Mouse (Mus musculus) liver, adult 2 months (tissue): Measurements from ENCODE around the gene Eef1g. TPM values are rescaled to one million over a fixed set of nuclear protein-coding genes. Genes with fewer than 3 reads are reported as not detected.

Experiments used
- DNase-seq: peaks from one replicate; pipeline ENCODE4 v3.0.0-alpha.2; 2011; ENCODE audit warnings: low read depth, low spot score; ENCODE audit errors: extremely low read depth
- H3K27ac ChIP-seq: fragments of 200-500 bp; replicated peaks from 2 replicates; pipeline ENCODE4 v1.5.1; 2012; ENCODE audit warnings: low read depth, mild to moderate bottlenecking, control low read depth, inconsistent platforms, low read length; ENCODE audit not compliant: insufficient read depth
- H3K27me3 ChIP-seq: fragments of 200-500 bp; 2 replicates; pipeline ENCODE4 v1.6.1; 2012; ENCODE audit warnings: mild to moderate bottlenecking, moderate library complexity, low read length, inconsistent platforms; ENCODE audit not compliant: control insufficient read depth, insufficient read depth
- H3K36me3 ChIP-seq: fragments of 200-500 bp; 2 replicates; pipeline ENCODE4 v1.6.1; 2012; ENCODE audit warnings: low read length, inconsistent platforms; ENCODE audit not compliant: control insufficient read depth, insufficient read depth
- H3K4me1 ChIP-seq: fragments of 200-500 bp; 2 replicates; pipeline ENCODE4 v1.6.1; 2011; ENCODE audit warnings: low read length; ENCODE audit not compliant: control insufficient read depth, insufficient read depth
- H3K4me3 ChIP-seq: fragments of 200-500 bp; 2 replicates; pipeline ENCODE4 v1.5.1; 2011; ENCODE audit warnings: low read depth, mild to moderate bottlenecking, control low read depth, low read length, moderate library complexity; ENCODE audit not compliant: insufficient read depth
- H3K79me2 ChIP-seq: fragments of 200-500 bp; 2 replicates; pipeline ENCODE4 v1.6.1; 2012; ENCODE audit warnings: inconsistent platforms, mild to moderate bottlenecking, low read length, moderate library complexity; ENCODE audit not compliant: control insufficient read depth, insufficient read depth
- H3K9ac ChIP-seq: fragments of 200-500 bp; 2 replicates; pipeline ENCODE4 v1.6.1; 2012; ENCODE audit warnings: low read depth, mild to moderate bottlenecking, control low read depth, inconsistent platforms, low read length
- CTCF ChIP-seq: fragments of 200-500 bp; IDR thresholded peaks from 2 replicates; pipeline ENCODE4 v1.5.1; 2011; ENCODE audit warnings: low read depth, low read length, control low read depth
- POLR2A ChIP-seq: fragments of 200-500 bp; IDR thresholded peaks from 2 replicates; pipeline ENCODE4 v1.6.1; 2011; ENCODE audit warnings: low read length, control low read depth; ENCODE audit not compliant: insufficient read depth; ENCODE audit errors: extremely low read depth
- WGBS: fragments of 180-500 bp; shearing (Covaris S2); methylation state at CpG from one replicate; pipeline ENCODE4 v1.1.7; 2018; 5-methylcytosine and 5-hydroxymethylcytosine counted together
- polyA plus RNA-seq: library from polyadenylated mRNA; depleted of rRNA; stranded (reverse); fragments of >200 nt; gene quantifications from 2 replicates; pipeline ENCODE4 v1.2.3, GENCODE M21; 2012
- total RNA-seq: library from RNA; depleted of rRNA; stranded (reverse); fragments of >200 nt; gene quantifications from 2 replicates; pipeline ENCODE4 v1.2.3, GENCODE M21; 2014

Eef1g gene
- total and polyA plus RNA-seq, 2 experiments, result 101 to 107 TPM

- Histone ChIP-seq H3K9ac (peak within 1 kb of the TSS; percentile 88), H3K79me2 (no peaks in the 10 kb centered on the region; the same call in 1 of the 2 replicates), H3K4me1 (peaks cover 3% of the 10 kb centered on the region; the same call in 1 of the 2 replicates), H3K27me3 (no peaks in the 10 kb centered on the region), H3K36me3 (no peaks in the 10 kb centered on the region), H3K4me3 (peak within 1 kb of the TSS; percentile 84), H3K27ac (peak within 1 kb of the TSS; percentile 40)
- TF ChIP-seq POLR2A, result peak; percentile 47
- no peak for TF ChIP-seq CTCF
- DNase-seq, result peak; percentile 37
- WGBS, result 2% methylated on average over 41 of the region's 42 CpGs
These were observed 22.3 kb downstream of the Eef1g start, which contains the start of gene Ahnak for GRCm38 (mm10) chr19:8989066-8989566. Gene Ahnak (plus strand): TSS chr19:8989284.

- 5% methylated on average over 53 of the region's 53 CpGs for WGBS
- Histone ChIP-seq H3K36me3 (no peaks in the 10 kb centered on the region), H3K4me3 (peak overlapping the region; percentile 84), H3K27me3 (no peaks in the 10 kb centered on the region), H3K9ac (peak overlapping the region; percentile 88), H3K27ac (peak overlapping the region; percentile 40), H3K4me1 (peaks cover 3% of the 10 kb centered on the region; the same call in 1 of the 2 replicates), H3K79me2 (no peaks in the 10 kb centered on the region; the same call in 1 of the 2 replicates)
- TF ChIP-seq POLR2A, result no peak
- no peak for TF ChIP-seq CTCF
- no peak for DNase-seq
These were observed 23.0 kb downstream of the Eef1g start for GRCm38 (mm10) chr19:8989567-8990431.

GRCm38 (mm10) chr19:8990432-8991102, 23.7 kb downstream of the Eef1g start:
- Histone ChIP-seq H3K9ac (peak overlapping the region; percentile 52), H3K79me2 (no peaks in the 10 kb centered on the region; the same call in 1 of the 2 replicates), H3K4me1 (peaks cover 3% of the 10 kb centered on the region; the same call in 1 of the 2 replicates), H3K36me3 (no peaks in the 10 kb centered on the region), H3K27me3 (no peaks in the 10 kb centered on the region), H3K27ac (peak overlapping the region; percentile 40), H3K4me3 (peak overlapping the region; percentile 84)
- TF ChIP-seq CTCF, result no peak
- TF ChIP-seq POLR2A, result no peak
- WGBS, result 58% methylated on average over 15 of the region's 15 CpGs
- DNase-seq, result no peak

GRCm38 (mm10) chr19:8991245-8991870, 24.5 kb downstream of the Eef1g start:
- H3K4me1 ChIP-seq, result peaks cover 3% of the 10 kb centered on the region; the same call in 1 of the 2 replicates
- peak overlapping the region; percentile 22; the same call in 1 of the 2 replicates for H3K27ac ChIP-seq
- H3K4me3 ChIP-seq, result no peak overlapping the region
- H3K79me2 ChIP-seq, result no peaks in the 10 kb centered on the region; the same call in 1 of the 2 replicates
- TF ChIP-seq POLR2A, result no peak
- no peak for TF ChIP-seq CTCF
- 86% methylated on average over 4 of the region's 4 CpGs for WGBS
- DNase-seq, result no peak
- no peaks in the 10 kb centered on the region for H3K27me3 ChIP-seq
- no peak overlapping the region for H3K9ac ChIP-seq
- H3K36me3 ChIP-seq, result no peaks in the 10 kb centered on the region
